Mouse (Mus musculus): ENCODE results near the gene Gm19345. TPM values are rescaled to one million over a fixed set of nuclear protein-coding genes. Genes with fewer than 3 reads are reported as not detected.

The Gm19345 gene
- total RNA-seq, 2 experiments from 2014 or later: not detected

DNA sequence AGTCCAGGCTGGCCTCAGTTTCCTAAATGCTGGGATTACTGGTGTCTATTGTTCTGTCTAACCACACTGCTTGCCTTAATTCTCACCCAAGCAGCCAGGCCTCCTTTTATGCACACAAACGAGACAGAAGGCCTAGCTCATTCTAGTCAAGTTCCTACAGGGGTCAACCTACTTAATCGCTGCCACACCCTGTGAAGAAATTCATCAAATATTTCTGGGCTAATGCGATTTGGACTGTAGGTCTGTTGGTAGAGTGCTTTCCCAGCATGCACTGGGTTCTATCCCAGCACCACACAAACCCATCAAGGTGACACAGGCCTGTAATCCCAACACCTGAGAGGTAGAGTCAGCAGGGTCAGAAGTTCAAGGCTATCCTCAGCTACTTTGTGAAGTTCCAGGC, 22.1 kb upstream of the Gm19345 start:
- DNase-seq: no peak

DNA sequence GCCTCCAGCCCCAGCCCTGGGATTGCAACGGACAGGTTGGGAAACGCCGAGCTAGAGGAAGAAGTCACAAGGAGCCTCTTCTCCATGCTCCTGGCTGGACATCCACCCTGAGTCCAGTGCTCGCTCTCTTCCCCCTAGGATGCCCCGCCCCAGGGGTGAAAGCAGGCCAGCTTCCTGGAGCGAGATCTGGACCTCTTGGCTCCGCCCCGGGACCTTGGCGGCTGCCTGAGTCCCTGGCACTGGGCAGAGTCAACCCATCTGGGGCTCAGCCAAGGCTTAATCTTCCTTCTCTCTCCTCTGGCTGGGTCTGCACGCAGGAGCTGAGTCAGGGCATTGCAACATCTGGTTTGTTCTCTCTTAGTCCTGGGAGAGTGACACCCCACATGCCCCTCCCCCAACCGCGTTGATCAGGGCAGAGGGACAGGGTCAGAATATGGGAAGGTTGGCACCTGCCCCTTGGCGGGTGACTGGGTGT, 21.1 kb upstream of the Gm19345 start:
- DNase-seq: peak; percentile 97

DNA sequence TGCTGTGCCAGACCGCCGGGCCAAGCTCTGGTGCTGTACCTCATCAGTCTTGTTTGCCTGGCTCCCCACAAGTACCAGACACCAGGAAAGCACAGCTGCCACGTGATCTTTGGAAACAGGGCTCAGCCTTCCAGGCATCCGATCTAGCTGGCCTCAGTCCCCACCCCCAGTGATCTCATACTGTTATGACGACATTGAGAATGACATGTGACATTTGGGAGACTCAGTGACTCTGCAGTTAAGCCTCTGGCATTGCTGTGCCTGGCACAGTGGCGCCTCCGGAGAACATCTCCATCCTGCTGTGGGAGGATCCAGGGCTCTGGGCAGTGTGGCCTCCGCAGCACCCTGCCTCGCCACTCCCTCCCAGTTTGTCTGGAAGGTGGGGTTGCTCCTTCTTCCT, 20.0 kb upstream of the Gm19345 start:
- no peak for DNase-seq

DNA sequence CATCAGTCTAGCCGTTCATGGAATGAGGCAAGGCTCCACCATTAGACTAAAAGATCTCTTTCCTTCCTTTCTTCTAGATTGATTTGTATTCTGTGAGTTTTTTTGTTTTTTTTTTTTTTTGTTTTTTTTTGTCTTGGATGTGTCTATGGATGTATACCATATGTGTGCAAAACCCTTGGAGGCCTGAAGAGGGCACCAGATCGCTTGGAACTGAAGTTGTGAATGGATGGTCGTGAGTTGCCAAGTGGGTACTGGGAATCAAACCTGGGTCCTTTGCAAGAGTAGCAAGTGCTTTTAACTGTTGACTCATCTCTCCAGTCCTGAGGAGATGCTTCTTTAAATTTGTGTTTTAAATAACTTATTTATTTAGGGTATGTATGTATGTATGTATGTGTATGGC, 17.7 kb upstream of the Gm19345 start:
- DNase-seq: no peak

DNA sequence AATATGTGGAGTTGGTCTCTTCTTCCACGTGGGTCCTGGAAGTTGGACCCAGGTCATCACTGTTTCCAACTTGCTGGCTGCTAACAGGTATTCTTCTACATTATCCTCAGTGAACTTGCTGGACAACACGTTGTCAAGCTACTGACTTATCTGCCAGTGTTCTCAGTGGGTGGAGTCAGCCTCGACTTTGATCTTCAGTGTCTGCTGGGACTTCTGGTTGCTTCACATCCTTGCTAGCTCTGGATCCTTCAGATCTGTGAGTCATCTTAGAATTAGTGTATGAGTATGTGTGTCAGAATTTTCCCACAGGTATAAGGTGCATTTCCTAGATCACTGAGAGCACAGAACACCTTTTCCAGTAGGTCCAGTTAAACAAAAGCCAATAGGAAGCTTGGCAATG, 15.0 kb upstream of the Gm19345 start:
- DNase-seq: peak; percentile 43

DNA sequence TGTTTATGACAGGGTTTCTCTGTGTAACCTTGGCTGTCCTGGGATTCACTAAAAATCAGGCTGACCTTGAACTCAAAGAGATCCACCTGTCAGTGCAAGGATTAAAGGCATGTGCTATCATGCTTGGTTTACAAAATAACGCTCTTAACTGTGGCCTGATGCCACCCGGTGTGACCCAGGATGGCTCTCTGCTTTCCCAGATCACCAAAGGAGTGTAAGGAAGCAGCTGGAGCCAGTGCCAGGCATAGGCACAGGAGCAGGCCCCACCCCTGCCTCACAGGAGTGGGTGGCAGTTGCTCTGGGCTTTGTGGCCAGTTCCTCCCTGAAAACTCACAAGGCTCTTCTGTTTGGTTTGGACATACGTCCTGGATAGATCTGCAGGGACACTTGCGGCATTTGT, 11.4 kb upstream of the Gm19345 start:
- DNase-seq: no peak

DNA sequence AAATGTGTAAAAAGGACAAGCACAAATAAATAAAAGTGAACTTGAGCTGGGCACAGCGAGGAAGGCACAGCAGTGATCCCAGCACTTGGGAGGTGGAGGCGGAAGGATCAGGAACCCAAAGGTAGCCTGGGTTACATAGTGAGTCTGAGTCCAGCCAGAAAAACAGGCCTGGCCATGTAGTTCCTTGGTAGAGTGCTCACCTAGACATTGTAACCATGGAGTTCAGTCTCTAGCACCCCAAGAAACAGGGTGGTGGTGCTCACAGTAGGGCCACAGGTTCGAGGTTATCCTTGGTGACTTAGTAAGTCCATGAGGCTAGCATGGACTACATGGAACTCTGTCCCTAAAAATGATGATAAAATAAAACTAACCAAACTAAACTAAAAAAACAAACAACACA, 10.9 kb upstream of the Gm19345 start:
- no peak for DNase-seq

DNA sequence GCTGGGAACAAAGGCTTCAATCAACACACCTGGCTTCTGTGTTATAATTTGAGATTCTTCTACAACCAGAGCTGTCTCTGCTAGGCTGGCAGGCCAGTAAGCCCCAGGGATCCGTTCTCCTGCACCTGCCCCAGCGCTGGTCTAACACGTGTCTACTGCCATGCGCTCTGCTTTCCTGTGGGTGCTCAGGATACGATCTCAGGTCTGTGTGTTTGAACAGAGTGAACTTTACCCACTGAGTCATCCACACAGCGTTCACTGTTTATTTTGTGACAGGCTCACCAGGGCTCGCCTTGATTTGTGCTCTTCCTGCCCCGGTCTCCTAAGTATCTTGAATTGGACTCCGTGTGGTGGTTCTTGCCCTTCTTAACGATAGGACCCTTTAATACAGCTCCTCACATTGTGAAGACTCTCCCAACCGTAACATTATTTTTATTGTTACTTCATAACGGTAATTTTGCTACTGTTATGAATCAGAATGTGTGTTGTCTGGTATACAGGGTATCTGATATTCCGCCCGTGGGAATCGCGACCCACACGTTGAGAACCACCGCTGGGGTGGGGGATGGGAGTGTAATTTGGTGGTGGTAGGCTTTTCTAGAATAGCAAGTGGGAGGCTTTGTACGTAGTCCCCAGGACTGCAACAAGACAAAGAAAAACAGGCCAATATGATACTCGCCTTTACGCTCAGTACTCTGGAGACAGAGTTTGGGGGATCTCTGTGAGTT, 10.0 kb upstream of the Gm19345 start:
- no peak for DNase-seq

DNA sequence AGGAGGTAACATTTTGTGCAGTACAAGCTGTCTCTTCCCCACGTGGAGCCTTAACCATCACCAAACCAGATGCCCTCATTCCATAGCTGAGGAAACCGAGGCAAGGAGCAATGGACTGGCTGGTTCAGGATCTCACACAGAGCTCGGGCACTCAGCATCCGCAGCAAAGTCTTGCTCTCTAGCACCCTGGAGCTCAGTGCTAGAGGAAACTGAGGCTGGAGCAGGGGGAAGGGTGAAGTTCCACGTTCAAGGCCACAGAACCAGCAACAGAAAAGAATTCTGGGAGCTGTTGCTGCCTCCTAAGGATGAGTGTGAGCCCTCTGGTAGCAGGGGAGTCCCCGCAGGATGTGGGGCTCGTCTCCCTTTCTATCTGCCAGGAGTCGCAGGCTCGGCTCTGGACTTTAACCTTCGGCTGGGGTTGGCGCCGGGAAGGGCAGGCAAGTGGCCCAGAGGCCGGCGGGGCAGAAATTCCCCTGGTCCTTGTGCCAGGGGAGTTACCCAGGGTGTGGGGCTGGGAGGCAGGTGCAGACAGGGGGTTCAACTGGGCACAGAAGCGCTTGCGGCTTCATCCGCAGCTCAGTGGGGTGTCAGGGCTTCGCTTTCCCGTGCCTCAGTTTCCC, 8.8 kb upstream of the Gm19345 start:
- DNase-seq: peak; percentile 74

DNA sequence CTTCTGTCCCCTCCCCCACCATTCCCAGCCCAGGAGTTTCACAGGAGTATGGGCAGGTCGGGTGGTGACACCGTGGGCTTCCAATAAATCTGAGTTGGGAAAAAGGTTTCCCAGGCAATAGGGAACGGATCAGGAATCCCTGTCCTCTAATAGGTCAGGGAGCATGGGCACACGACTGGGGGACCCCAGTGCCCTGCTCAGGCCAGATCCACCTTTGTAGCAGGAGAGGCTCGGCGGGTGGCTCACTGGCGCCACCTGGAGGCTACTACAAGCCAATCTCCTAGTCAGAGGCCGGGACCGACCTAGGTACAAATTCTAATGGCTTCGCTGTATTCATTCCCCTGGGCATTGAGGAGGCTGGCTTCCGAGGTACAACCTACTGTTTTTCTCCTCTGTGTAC, 8.2 kb upstream of the Gm19345 start:
- DNase-seq: peak; percentile 87

DNA sequence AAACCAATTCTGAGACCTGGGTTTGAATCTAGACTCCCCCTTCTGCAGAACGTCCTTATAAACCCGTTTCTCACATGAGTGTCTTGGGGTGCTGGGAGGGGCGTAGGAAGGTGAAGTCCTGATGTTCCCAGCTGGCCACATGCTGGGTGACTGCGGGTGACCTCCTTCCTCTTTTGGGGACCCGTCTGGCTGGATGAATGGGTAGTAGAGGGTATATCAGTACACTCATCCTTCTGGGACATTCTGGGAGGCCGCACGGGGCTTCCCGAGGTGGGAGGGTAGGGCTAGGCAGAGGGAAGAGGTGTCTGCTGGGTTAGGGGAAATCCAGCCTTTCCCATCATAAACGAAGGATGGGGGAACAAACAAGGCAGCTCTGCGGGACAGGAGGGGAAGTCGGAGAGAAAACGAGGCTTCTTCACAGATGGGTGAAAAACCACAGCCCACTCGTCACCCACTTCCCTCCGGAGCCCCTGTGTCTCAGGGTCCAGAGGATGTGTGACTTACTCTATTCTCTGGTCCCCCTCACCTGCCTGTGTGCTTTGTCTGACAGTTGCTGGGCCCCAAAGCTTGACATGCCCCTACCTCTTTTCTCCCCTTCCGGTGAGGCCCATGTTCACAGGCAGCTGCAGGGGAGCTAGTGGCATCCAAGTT, 7.2 kb upstream of the Gm19345 start:
- no peak for DNase-seq

DNA sequence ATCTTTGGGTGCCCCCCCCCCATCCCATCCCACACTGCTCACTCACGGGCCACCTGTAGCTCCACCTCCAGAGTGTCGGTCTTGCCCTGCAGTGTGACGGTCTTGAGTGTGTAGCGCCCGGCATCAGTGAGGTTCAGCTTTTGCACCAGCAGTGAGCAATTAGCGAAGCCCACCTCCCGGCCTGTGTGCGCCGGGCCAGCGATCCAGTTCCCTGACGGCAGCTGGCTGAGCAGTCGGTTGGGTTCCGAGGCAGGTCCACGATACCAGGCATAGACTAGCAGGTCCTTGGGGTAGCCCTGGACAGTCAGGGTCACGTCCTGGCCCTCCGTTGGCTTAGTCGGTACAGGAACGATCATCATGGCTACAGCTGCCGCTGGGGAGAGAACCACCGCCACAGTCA, 1.7 kb downstream of the Gm19345 start:
- DNase-seq: no peak

DNA sequence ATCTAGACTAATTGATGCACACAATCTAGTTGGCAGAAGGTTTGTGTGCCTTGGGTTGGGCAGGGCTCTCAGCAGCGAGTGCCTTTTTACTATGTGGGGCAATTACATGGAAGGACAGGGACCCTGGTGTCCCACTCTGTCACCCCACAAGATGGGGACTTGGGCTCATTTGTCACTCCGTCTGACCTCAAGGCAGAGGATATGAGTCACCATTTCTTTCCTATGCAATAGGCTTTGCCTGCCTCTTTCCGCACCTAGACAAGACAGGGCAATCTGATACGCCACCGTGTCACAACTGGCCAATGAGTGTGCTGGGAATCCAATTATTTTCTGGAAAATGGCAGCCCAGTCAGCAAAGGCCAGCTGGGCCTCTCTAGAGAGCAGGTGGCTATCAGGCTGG, 3.9 kb downstream of the Gm19345 start:
- DNase-seq: no peak

DNA sequence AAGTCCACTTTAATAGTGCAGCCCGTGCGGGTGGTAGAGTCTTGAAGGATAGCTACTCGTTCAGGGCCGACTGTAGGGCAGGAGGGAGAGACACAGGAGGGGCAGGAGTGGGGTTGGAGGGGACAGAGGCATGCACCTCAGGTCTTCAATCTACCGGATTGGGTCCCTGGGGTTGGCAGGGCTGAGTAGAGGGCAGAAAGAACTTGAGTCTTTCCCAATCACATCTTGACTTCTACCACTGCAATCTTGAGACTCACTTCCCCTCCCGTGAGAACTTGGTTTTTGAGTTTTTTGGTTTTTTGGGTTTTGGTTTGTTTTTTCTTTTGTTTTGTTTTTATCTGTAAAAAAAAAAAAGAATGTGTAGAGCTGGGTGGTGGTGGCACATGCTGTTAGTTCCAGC, 4.5 kb downstream of the Gm19345 start:
- no peak for DNase-seq

DNA sequence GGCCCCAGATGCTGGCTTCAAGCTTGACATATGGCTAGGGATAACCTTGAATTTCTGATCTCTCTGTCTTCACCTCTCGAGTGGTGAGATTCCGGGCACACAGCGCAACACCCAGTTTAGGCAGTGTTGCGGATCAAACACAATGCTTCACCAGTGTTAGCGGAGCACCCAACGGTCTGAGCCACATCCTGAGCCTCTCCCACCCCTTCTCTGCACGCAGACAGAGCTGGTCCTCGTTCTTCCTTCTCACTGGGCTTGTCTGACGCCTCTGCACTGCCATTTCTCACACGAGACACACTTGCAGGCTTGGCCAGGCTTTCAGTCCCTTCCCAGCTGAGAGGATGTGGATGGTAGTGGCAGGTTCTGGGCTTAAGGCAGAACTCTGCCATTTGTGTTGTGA, 7.9 kb downstream of the Gm19345 start:
- no peak for DNase-seq

DNA sequence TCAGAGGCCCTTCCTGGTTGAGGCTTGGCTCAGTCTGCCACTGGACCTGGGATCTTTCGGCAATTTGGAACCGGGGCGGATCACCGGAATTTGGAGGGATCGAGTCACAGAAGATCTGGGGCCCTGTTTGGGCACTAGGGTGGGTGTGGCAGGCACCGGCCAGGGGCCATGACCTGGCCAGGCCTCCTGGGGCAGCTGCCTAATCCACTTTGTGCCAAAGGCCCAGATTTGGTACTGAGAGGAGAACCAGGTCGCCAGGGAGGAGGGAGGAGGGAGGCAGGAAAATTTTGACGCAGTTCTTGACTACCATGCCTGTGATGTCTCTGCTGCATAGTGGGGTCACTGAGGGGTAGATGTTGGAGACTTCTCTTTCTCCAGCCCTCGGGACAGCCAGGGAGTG, 9.4 kb downstream of the Gm19345 start, which contains the start of gene Ceacam16:
Ceacam16 (minus strand) TSS at position 101 of the 400 bp plus-strand sequence.
- no peak for DNase-seq

DNA sequence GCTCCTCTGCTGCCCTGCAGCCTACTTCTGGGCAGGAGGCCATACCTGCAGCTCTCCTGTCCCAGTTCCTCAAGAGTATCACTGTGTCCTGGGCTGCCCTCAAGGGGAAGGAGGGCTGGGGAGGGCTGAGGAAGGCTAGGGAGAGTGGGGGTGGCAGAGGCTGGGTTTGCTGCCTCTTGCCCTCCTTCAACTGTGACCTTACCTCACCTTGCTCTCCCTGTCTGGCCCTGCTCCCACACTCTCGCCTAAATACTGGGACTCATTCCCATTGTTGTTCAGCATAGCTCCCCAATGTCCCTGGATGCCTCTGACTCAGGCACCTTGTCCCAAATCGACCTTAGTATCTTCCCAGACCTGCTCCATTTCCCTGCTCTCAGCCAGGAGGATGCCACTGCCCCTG, 12.4 kb downstream of the Gm19345 start:
- peak; percentile 66 for DNase-seq

DNA sequence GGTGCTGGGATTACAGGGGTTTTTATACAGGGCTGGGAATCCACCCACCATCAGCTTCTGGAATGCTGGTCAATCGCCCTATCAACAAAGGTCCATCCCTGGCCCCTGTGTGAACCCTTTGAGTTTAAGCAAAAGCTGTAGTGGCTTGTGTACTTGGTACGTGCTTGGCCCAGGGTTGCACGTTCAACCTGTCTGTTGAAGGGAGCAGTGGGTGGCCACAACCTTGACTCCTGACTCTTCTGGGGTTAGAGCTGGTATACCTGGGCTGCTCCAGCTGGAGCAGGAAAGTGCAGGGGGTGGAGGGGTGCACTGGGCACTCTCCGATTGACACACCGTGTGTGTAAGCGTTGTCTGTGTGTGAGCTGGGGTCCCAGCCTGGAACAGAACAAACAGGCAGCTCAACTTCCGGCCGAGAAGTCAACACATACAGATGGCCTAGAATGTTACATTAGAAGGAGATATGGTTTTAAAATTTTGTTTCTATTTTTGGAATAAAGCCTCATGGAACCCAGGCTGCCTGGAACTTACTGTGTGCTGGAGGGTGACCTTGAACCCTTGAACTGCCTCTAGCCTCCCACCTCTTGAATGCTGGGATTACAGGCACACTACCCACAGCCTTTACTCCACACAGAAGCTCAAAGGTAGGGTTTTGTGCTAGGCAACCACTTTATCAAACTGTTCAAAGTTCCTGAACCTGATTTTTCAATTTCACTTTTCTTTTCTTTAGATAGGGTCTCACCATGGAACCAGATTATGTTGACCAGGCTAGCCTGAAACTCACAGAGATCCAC, 13.6 kb downstream of the Gm19345 start:
- DNase-seq: no peak

DNA sequence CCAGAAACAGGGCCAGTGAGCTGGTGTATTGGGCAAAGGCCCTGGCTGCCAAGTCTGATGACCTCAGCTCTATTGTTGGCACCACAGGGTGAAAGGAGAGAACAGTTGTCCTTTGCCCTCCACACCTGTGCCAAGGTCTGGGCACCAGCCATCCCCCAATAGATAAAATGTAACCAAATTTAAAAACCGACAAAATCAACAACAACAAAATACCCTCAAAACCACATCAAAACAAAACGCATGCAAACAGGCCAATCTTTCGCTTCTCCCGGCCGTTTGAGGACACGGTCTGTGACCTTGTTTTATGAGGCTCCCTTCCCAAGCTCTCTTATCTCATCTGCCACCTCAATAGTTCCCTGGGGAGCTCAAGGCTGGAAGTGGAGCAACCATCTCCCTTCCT, 14.7 kb downstream of the Gm19345 start:
- DNase-seq: peak; percentile 65

DNA sequence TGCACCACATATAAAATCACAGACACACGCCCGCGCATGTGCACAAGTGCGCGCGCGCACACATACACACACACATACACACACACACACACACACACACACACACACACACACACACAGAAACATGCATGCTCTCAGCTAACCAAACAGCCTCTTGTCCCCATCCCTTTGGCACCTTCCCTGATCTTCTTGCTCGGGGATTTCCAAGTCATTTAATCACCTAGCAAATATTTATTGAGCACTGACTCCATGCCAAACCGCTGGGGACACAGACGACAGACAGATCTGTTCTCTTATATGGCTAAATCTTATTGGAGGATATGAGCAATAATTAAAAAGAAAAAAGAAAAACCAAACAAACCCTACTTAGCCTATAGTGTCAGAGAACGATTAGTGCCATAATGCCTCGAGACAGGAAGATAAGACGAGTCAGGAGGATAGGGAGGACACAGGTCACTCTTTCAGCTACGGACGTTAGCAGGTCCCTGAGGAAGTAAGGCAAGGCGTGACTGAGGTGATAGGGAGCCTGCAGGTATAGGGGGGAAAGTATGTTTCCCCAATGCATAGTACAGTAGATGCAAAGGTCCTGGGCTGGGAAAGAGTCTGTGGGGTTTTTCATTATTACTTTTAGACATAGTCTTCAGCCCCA, 16.1 kb downstream of the Gm19345 start:
- no peak for DNase-seq

DNA sequence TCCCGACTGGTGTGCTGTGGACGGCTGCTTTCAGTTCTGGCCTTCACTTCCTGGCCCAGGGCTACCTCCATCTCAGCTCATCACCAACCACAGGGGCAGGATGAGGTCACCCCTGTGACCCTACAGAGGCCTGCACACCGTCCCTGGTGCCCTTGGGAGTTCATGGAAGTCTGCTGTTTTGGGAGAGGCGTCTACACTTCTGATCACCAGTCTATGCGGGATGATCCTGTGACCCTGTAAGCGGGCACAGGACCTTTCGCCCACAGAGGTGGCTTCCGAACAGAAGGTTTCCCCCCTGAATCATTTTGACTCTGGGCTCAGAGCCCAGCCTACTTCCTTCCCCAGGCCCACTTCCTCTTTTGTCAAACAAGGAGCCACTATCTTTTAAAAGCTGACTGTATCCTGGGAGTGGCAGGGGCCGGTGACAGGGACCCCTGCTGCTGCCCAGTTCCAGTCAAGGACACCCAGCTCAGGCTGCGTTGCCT, 19.4 kb downstream of the Gm19345 start:
- DNase-seq: peak; percentile 36

Measured in adrenal gland, postnatal 10 days (tissue).